Mouse (Mus musculus): ENCODE data around the gene Fam193a. TPM values are rescaled to one million over a fixed set of nuclear protein-coding genes. Genes with fewer than 3 reads are reported as not detected.

The Fam193a gene
- total and polyA plus RNA-seq, 2 experiments from 2014 or later, result 12.4 to 53.3 TPM

DNA sequence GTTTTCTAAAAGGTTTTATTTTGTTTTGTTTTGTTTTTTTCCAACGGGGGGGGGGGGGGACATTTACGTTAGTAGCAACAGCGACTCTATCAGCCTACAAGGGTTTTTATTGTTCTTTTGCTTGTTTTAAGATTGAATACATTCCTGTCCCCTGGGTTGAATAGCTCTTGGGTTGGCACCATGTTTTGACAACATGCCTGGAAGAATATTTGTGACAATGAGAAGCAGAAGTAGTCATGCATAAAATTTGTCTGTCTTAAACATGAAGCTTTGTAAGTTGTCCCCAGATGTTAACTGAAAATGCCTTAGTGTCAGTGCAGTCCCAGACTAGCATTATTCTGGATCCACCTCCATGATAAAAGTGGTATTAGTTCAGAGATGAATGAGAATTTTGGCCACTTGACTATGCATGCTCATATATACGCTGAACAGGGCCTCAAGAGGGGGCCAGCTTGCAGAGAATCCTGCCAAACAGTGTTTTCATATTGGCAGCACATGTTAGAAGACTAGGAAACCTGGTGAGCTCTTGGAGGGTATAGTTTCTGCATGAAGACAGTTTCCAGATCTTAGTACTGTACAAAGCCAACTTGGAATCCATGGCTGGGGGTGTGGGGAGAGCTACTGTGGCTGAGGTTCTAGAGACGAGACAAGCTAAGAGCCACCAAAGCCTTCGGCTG, 119.1 kb downstream of the Fam193a start:
- DNase-seq (ENCODE audit: low spot score) (peak; percentile 26), ATAC-seq (ENCODE audit: low FRiP score) (no peak)
- H3K9ac ChIP-seq (replicated peaks; ENCODE audit: low read length, poor library complexity, severe bottlenecking), result no peak overlapping the region
- H3K27ac ChIP-seq (ENCODE audit: low read depth, low read length), result no peak overlapping the region
- H3K4me2 ChIP-seq (ENCODE audit: low read depth, low read length, poor library complexity, severe bottlenecking), result no peak overlapping the region
- no peaks in the 10 kb centered on the region for H3K4me1 ChIP-seq (ENCODE audit: insufficient read depth, low read length)
- H3K4me3 ChIP-seq (ENCODE audit: low read depth, low read length), result no peak overlapping the region
- H3K9me3 ChIP-seq (ENCODE audit: low read length), result no peaks in the 10 kb centered on the region
- no peaks in the 10 kb centered on the region for H3K27me3 ChIP-seq (ENCODE audit: insufficient read depth, low read length)
- TF ChIP-seq CTCF (IDR thresholded peaks at IDR 0.05), result no peak
- H3K36me3 ChIP-seq (ENCODE audit: insufficient read depth, low read length), result peaks cover 13% of the 10 kb centered on the region
- WGBS, result 72% methylated on average over 6 of the region's 6 CpGs

DNA sequence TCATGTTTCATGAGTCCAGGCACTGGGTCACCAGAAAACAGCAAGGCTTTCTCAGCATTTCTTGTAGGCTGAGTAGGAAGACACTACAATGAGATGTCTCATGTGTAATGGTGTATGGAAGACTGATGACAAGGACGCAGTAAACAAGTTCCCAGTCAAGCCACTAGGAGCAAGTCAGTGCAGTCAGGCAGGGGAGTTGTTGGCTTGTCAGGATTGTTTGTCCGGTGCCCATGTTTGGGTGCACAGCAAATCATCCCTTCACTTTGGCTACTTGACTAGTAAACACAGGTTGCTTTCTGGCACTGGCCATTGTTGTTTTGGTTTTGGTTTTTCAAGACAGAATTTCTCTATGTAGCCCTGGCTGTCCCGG, 119.7 kb downstream of the Fam193a start:
- WGBS, result 90% methylated on average over 3 of the region's 3 CpGs
- no peaks in the 10 kb centered on the region for H3K9me3 ChIP-seq (ENCODE audit: low read length)
- no peaks in the 10 kb centered on the region for H3K27me3 ChIP-seq (ENCODE audit: insufficient read depth, low read length)
- peak; percentile 26 for TF ChIP-seq CTCF (IDR thresholded peaks at IDR 0.05)
- no peak overlapping the region for H3K9ac ChIP-seq (replicated peaks; ENCODE audit: low read length, poor library complexity, severe bottlenecking)
- no peak overlapping the region for H3K27ac ChIP-seq (ENCODE audit: low read depth, low read length)
- no peak overlapping the region for H3K4me3 ChIP-seq (ENCODE audit: low read depth, low read length)
- H3K4me1 ChIP-seq (ENCODE audit: insufficient read depth, low read length), result no peaks in the 10 kb centered on the region
- peaks cover 13% of the 10 kb centered on the region for H3K36me3 ChIP-seq (ENCODE audit: insufficient read depth, low read length)
- no peak for ATAC-seq (ENCODE audit: low FRiP score)
- H3K4me2 ChIP-seq (ENCODE audit: low read depth, low read length, poor library complexity, severe bottlenecking), result no peak overlapping the region
- DNase-seq (ENCODE audit: low spot score), result no peak

DNA sequence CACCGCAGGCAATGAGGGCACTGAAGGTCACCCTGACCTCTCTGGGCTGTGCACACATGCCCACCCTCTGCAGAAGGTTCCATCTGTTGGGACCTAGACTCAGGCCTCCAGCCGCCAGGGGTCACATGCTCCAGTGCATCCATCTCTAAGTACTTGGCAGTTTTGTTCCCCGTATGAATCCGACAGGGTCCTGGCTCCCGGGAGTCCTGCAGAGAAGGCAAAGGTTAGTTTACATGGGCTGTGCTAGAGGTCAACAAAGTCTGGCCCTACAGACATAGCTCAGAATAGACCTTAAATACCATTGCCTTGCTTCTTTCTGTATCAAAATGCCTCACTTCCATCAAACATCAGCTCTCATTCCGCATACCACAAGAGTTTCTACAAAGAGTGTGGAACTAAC, 127.0 kb downstream of the Fam193a start:
- Histone ChIP-seq H3K4me2 (ENCODE audit: low read depth, low read length, poor library complexity, severe bottlenecking) (no peak overlapping the region), H3K27me3 (ENCODE audit: insufficient read depth, low read length) (no peaks in the 10 kb centered on the region), H3K9me3 (ENCODE audit: low read length) (no peaks in the 10 kb centered on the region), H3K4me1 (ENCODE audit: insufficient read depth, low read length) (no peaks in the 10 kb centered on the region), H3K36me3 (ENCODE audit: insufficient read depth, low read length) (peaks cover 4% of the 10 kb centered on the region), H3K27ac (ENCODE audit: low read depth, low read length) (no peak overlapping the region), H3K4me3 (ENCODE audit: low read depth, low read length) (no peak overlapping the region), H3K9ac (replicated peaks; ENCODE audit: low read length, poor library complexity, severe bottlenecking) (no peak overlapping the region)
- no peak for DNase-seq (ENCODE audit: low spot score)
- TF ChIP-seq CTCF (IDR thresholded peaks at IDR 0.05), result no peak
- WGBS, result 81% methylated on average over 6 of the region's 6 CpGs
- no peak for ATAC-seq (ENCODE audit: low FRiP score)

DNA sequence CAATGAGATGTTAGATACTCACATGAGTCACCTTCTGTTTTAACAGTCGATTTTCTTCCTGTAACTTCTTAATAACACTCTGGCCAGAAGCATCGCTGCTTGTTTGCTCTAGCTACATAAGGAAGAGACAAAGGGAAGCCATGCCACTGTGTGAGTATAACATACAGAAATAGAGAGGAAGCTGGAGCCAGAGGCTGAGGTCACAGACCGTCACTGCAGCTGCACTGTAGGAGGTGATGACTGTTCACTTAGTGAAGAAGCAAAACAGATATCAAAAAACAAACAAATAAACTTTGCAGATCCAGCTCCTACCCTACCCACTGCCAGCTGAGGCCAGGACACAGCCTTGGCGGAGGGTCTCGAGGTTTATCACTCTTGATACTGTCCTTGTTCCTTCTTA, 131.2 kb downstream of the Fam193a start:
- no peak for ATAC-seq (ENCODE audit: low FRiP score)
- no peaks in the 10 kb centered on the region for H3K4me1 ChIP-seq (ENCODE audit: insufficient read depth, low read length)
- no peak for DNase-seq (ENCODE audit: low spot score)
- H3K4me3 ChIP-seq (ENCODE audit: low read depth, low read length), result no peak overlapping the region
- no peak overlapping the region for H3K9ac ChIP-seq (replicated peaks; ENCODE audit: low read length, poor library complexity, severe bottlenecking)
- H3K27me3 ChIP-seq (ENCODE audit: insufficient read depth, low read length), result no peaks in the 10 kb centered on the region
- TF ChIP-seq CTCF (IDR thresholded peaks at IDR 0.05), result no peak
- no peaks in the 10 kb centered on the region for H3K9me3 ChIP-seq (ENCODE audit: low read length)
- H3K36me3 ChIP-seq (ENCODE audit: insufficient read depth, low read length), result peaks cover 4% of the 10 kb centered on the region
- WGBS, result 79% methylated on average over 5 of the region's 5 CpGs
- H3K4me2 ChIP-seq (ENCODE audit: low read depth, low read length, poor library complexity, severe bottlenecking), result no peak overlapping the region
- H3K27ac ChIP-seq (ENCODE audit: low read depth, low read length), result no peak overlapping the region

DNA sequence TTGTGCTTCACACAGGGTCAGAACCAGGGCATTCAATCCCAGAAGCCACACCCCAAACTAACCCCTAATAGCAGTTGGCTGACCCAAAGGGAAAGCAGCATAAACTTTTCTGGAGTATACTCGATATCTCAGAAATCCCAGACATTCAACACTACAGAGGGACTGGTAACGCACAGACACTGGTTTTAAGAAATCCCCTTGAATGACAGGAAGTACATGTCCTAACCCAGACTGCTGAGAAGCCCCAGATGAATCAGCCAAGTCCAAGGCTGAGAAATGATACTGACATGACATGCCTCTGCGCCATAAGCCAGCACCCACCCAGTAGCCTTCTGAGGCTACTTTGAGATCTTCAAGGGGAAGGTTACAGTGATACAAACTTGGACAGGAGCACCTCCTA, 131.9 kb downstream of the Fam193a start:
- no peak overlapping the region for H3K9ac ChIP-seq (replicated peaks; ENCODE audit: low read length, poor library complexity, severe bottlenecking)
- no peak for DNase-seq (ENCODE audit: low spot score)
- peaks cover 4% of the 10 kb centered on the region for H3K36me3 ChIP-seq (ENCODE audit: insufficient read depth, low read length)
- no peak for TF ChIP-seq CTCF (IDR thresholded peaks at IDR 0.05)
- H3K27me3 ChIP-seq (ENCODE audit: insufficient read depth, low read length), result no peaks in the 10 kb centered on the region
- H3K9me3 ChIP-seq (ENCODE audit: low read length), result no peaks in the 10 kb centered on the region
- H3K4me3 ChIP-seq (ENCODE audit: low read depth, low read length), result no peak overlapping the region
- no peak for ATAC-seq (ENCODE audit: low FRiP score)
- H3K4me1 ChIP-seq (ENCODE audit: insufficient read depth, low read length), result no peaks in the 10 kb centered on the region
- H3K4me2 ChIP-seq (ENCODE audit: low read depth, low read length, poor library complexity, severe bottlenecking), result no peak overlapping the region
- 88% methylated on average over 3 of the region's 3 CpGs for WGBS
- no peak overlapping the region for H3K27ac ChIP-seq (ENCODE audit: low read depth, low read length)

DNA sequence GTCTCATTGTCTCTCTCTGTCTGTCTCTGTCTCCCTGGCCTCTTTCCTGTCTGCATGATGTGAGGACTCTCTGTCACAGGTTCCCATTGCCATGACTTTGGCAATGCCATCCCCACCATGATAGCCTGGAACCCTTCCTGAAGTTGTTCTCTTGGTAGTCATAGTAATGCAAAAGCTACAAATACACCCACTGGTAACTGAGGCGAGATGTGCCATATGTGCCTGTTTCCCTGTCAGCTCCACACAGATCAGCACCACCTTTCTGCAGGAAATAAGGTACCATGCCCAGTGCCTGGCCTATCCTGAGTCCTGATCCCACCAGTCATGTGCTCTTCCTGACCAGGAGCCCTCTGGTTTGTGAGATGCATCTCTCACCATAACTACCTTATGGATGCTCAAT, 132.7 kb downstream of the Fam193a start:
- no peak for TF ChIP-seq CTCF (IDR thresholded peaks at IDR 0.05)
- no peak overlapping the region for H3K4me3 ChIP-seq (ENCODE audit: low read depth, low read length)
- DNase-seq (ENCODE audit: low spot score), result no peak
- no peak overlapping the region for H3K4me2 ChIP-seq (ENCODE audit: low read depth, low read length, poor library complexity, severe bottlenecking)
- no peaks in the 10 kb centered on the region for H3K9me3 ChIP-seq (ENCODE audit: low read length)
- H3K9ac ChIP-seq (replicated peaks; ENCODE audit: low read length, poor library complexity, severe bottlenecking), result no peak overlapping the region
- H3K27me3 ChIP-seq (ENCODE audit: insufficient read depth, low read length), result no peaks in the 10 kb centered on the region
- peaks cover 2% of the 10 kb centered on the region for H3K36me3 ChIP-seq (ENCODE audit: insufficient read depth, low read length)
- H3K4me1 ChIP-seq (ENCODE audit: insufficient read depth, low read length), result no peaks in the 10 kb centered on the region
- 88% methylated on average over 1 of the region's 1 CpGs for WGBS
- ATAC-seq (ENCODE audit: low FRiP score), result no peak
- no peak overlapping the region for H3K27ac ChIP-seq (ENCODE audit: low read depth, low read length)
